Mouse (Mus musculus): ENCODE measurements at regions not wholly inside any gene's neighbourhood (a gene's known extent, or its start where the extent isn't known, plus 50 kb on each side); places are given as distances from the start of the nearest gene placed in this dataset.
A peak's percentile ranks its signal among the peaks of the same experiment; 100 is the strongest.

- TF ChIP-seq CTCF (IDR thresholded peaks at IDR 0.05; ENCODE audit: extremely low read depth, insufficient read depth, low read length) = peak; percentile 83
- no peak for TF ChIP-seq POLR2A (IDR thresholded peaks at IDR 0.05; ENCODE audit: extremely low read depth, insufficient read depth, low read length)
Measured at GRCm38 (mm10) chr5:141093641-141094040, 93.3 kb upstream of the Card11 start.

All from cortical plate, adult 2 months (tissue).